Mouse (Mus musculus) E14TG2a.4 (cell line): Measurements from ENCODE around the gene BC028528.
A peak's percentile ranks its signal among the peaks of the same experiment; 100 is the strongest.
"Not testable (repeated sequence)": the region's sequence is repeated elsewhere in the genome, so short reads cannot be mapped to it uniquely, and the experiment has no call there.

Experiments used
- H3K27me3 ChIP-seq: 2 replicates; pipeline ENCODE4 v1.6.1; 2014; ENCODE audit warnings: low read length, control low read depth; ENCODE audit not compliant: insufficient read depth
- H3K36me3 ChIP-seq: 2 replicates; pipeline ENCODE4 v1.6.1; 2014; ENCODE audit warnings: low read length, control low read depth; ENCODE audit not compliant: insufficient read depth
- H3K4me1 ChIP-seq: replicated peaks from 2 replicates; pipeline ENCODE4 v1.6.1; 2014; ENCODE audit warnings: low read depth, low read length, control low read depth
- H3K4me3 ChIP-seq: replicated peaks from 2 replicates; pipeline ENCODE4 v1.5.1; 2014; ENCODE audit warnings: mild to moderate bottlenecking, low read length
- H3K9me3 ChIP-seq: 2 replicates; pipeline ENCODE4 v1.6.1; 2014; ENCODE audit warnings: low read length, control low read depth
- CTCF ChIP-seq: conservative IDR thresholded peaks from 2 replicates; pipeline ENCODE4 v1.5.1; 2014; ENCODE audit warnings: low read length
- NANOG ChIP-seq: IDR thresholded peaks from 2 replicates; pipeline ENCODE4 v1.6.1; 2014; ENCODE audit warnings: borderline replicate concordance, low read length, mixed read lengths
- POU5F1 ChIP-seq: IDR thresholded peaks from 2 replicates; pipeline ENCODE4 v1.6.1; 2014; ENCODE audit warnings: low read length, borderline replicate concordance

BC028528 gene

GRCm38 (mm10) chr3:95930471-95930789 is 38.6 kb upstream of the BC028528 start:
- peak overlapping the region; percentile 93 for H3K4me3 ChIP-seq
- H3K9me3 ChIP-seq = no peaks in the 10 kb centered on the region
- TF ChIP-seq POU5F1 (no peak), NANOG (no peak), CTCF (no peak)
- peaks cover 37% of the 10 kb centered on the region for H3K36me3 ChIP-seq
- H3K27me3 ChIP-seq = no peaks in the 10 kb centered on the region
- H3K4me1 ChIP-seq = peaks cover 50% of the 10 kb centered on the region

- H3K4me3 ChIP-seq = peak overlapping the region; percentile 93
- peaks cover 31% of the 10 kb centered on the region for H3K36me3 ChIP-seq
- no peaks in the 10 kb centered on the region for H3K9me3 ChIP-seq
- peaks cover 50% of the 10 kb centered on the region for H3K4me1 ChIP-seq
- H3K27me3 ChIP-seq = no peaks in the 10 kb centered on the region
- TF ChIP-seq CTCF (no peak), NANOG (no peak), POU5F1 (no peak)
Measured at GRCm38 (mm10) chr3:95929581-95930470, 38.0 kb upstream of the BC028528 start.

- H3K4me3 ChIP-seq = peak within 1 kb of the TSS; percentile 93
- TF ChIP-seq CTCF = no peak
- TF ChIP-seq POU5F1 = no peak
- no peak for TF ChIP-seq NANOG
- no peaks in the 10 kb centered on the region for H3K27me3 ChIP-seq
- H3K9me3 ChIP-seq = no peaks in the 10 kb centered on the region
- H3K4me1 ChIP-seq = peaks cover 44% of the 10 kb centered on the region
- H3K36me3 ChIP-seq = peaks cover 22% of the 10 kb centered on the region
Measured at GRCm38 (mm10) chr3:95928658-95929503, 37.1 kb upstream of the BC028528 start, which contains the start of gene Anp32e. TSS of gene Anp32e (plus strand) at chr3:95929246.

GRCm38 (mm10) chr3:95928261-95928657 is 36.5 kb upstream of the BC028528 start:
- H3K27me3 ChIP-seq = no peaks in the 10 kb centered on the region
- peak overlapping the region; percentile 93 for H3K4me3 ChIP-seq
- H3K9me3 ChIP-seq = no peaks in the 10 kb centered on the region
- peaks cover 42% of the 10 kb centered on the region for H3K4me1 ChIP-seq
- peaks cover 16% of the 10 kb centered on the region for H3K36me3 ChIP-seq
- TF ChIP-seq NANOG = no peak
- no peak for TF ChIP-seq POU5F1
- TF ChIP-seq CTCF = no peak

- Histone ChIP-seq H3K4me3 (no peak overlapping the region), H3K36me3 (no peaks in the 10 kb centered on the region), H3K9me3 (no peaks in the 10 kb centered on the region), H3K27me3 (no peaks in the 10 kb centered on the region), H3K4me1 (peaks cover 26% of the 10 kb centered on the region)
- no peak for TF ChIP-seq POU5F1
- no peak for TF ChIP-seq NANOG
- TF ChIP-seq CTCF = no peak
Measured at GRCm38 (mm10) chr3:95925087-95925486, 33.3 kb upstream of the BC028528 start.

GRCm38 (mm10) chr3:95924185-95924584 is 32.4 kb upstream of the BC028528 start:
- TF ChIP-seq CTCF = no peak
- no peak for TF ChIP-seq NANOG
- no peak for TF ChIP-seq POU5F1
- H3K4me3 ChIP-seq = no peak overlapping the region
- H3K27me3 ChIP-seq = no peaks in the 10 kb centered on the region
- peaks cover 30% of the 10 kb centered on the region for H3K4me1 ChIP-seq
- no peaks in the 10 kb centered on the region for H3K36me3 ChIP-seq
- no peaks in the 10 kb centered on the region for H3K9me3 ChIP-seq

- H3K4me3 ChIP-seq, H3K9me3 ChIP-seq, H3K27me3 ChIP-seq, H3K36me3 ChIP-seq: not testable (repeated sequence)
- H3K4me1 ChIP-seq = peaks cover 29% of the 10 kb centered on the region
Measured at GRCm38 (mm10) chr3:95923429-95923828, 31.6 kb upstream of the BC028528 start.

GRCm38 (mm10) chr3:95920532-95920931 is 28.7 kb upstream of the BC028528 start:
- H3K36me3 ChIP-seq, H3K4me3 ChIP-seq, H3K27me3 ChIP-seq, H3K9me3 ChIP-seq: not testable (repeated sequence)
- H3K4me1 ChIP-seq = peaks cover 17% of the 10 kb centered on the region

GRCm38 (mm10) chr3:95916760-95917159 is 25.0 kb upstream of the BC028528 start:
- no peak for TF ChIP-seq NANOG
- no peak for TF ChIP-seq CTCF
- no peak for TF ChIP-seq POU5F1
- no peak overlapping the region for H3K4me3 ChIP-seq
- peaks cover 4% of the 10 kb centered on the region; the same call in 1 of the 2 replicates for H3K27me3 ChIP-seq

More at GRCm38 (mm10) chr3:95916760-95917159, 25.0 kb upstream of the BC028528 start:
- Histone ChIP-seq H3K9me3 (no peaks in the 10 kb centered on the region), H3K36me3 (no peaks in the 10 kb centered on the region), H3K4me1 (peaks cover 13% of the 10 kb centered on the region)
